Mouse (Mus musculus): Measurements from ENCODE around the gene Prl2a1.
"Not testable (repeated sequence)": the region's sequence is repeated elsewhere in the genome, so short reads cannot be mapped to it uniquely, and the experiment has no call there.

Prl2a1 gene

GRCm38 (mm10) chr13:27801354-27801753, at the start of gene Prl2a1:
Gene Prl2a1 (plus strand): TSS chr13:27801654.
- DNase-seq (ENCODE audit: low read depth) = no peak

- not testable (repeated sequence) for DNase-seq (ENCODE audit: low read depth)
Observed at GRCm38 (mm10) chr13:27780704-27781103, 20.8 kb upstream of the Prl2a1 start, which contains the start of gene Prl7c1. Gene Prl7c1 (minus strand): TSS chr13:27780804.

GRCm38 (mm10) chr13:27799303-27799702, 2.2 kb upstream of the Prl2a1 start:
- no peak for DNase-seq (ENCODE audit: low read depth)

- DNase-seq (ENCODE audit: low read depth) = no peak
Observed at GRCm38 (mm10) chr13:27802765-27803164, 1.3 kb downstream of the Prl2a1 start.

GRCm38 (mm10) chr13:27849042-27849441, 47.6 kb downstream of the Prl2a1 start, which contains the start of gene Prl2c1:
Gene Prl2c1 (plus strand): TSS chr13:27849342.
- no peak for DNase-seq (ENCODE audit: low read depth)
